Mouse (Mus musculus): ENCODE data around the gene Osbpl10. TPM values are rescaled to one million over a fixed set of nuclear protein-coding genes. Genes with fewer than 3 reads are reported as not detected.
A peak's percentile ranks its signal among the peaks of the same experiment; 100 is the strongest.

Osbpl10 gene
- total and polyA plus RNA-seq, 3 experiments: 0.19 TPM; not detected in 2

GRCm38 (mm10) chr9:115200166-115200862, 221.9 kb downstream of the Osbpl10 start:
- no peak for TF ChIP-seq ZC3H11A (IDR thresholded peaks at IDR 0.05; ENCODE audit: low read depth, low read length)
- no peak for TF ChIP-seq NRF1 (IDR thresholded peaks at IDR 0.05; ENCODE audit: low read depth, low read length)
- TF ChIP-seq MAFK (IDR thresholded peaks at IDR 0.05; ENCODE audit: insufficient replicate concordance, low read length): no peak
- Histone ChIP-seq H3K36me3 (replicated peaks in 1 of 2; ENCODE audit: control insufficient read depth in 1 of 2, insufficient read depth in 1 of 2, low read length in 1 of 2) (no peaks in the 10 kb centered on the region), H3K9me3 (replicated peaks; ENCODE audit: low read length) (no peaks in the 10 kb centered on the region), H3K27ac (ENCODE audit: insufficient read depth, low read depth) (no peak overlapping the region), H3K4me1 (ENCODE audit: control insufficient read depth in 1 of 2, insufficient read depth in 2 of 2) (peaks cover 7 to 26% of the 10 kb centered on the region in 2 experiments), H3K4me3 (replicated peaks in 1 of 3; ENCODE audit: low read depth in 2 of 3, low read length in 2 of 3, poor library complexity in 1 of 3) (no peak overlapping the region), H3K27me3 (replicated peaks) (no peaks in the 10 kb centered on the region), H3K4me2 (ENCODE audit: insufficient read depth, low read depth, poor library complexity, severe bottlenecking) (no peak overlapping the region), H3K79me2 (replicated peaks; ENCODE audit: control insufficient read depth, extremely low read depth, insufficient read depth, poor library complexity, severe bottlenecking) (no peaks in the 10 kb centered on the region), H3K9ac (ENCODE audit: insufficient read depth, low read depth) (no peak overlapping the region)
- no peak for DNase-seq (ENCODE audit: extremely low read depth)
- in situ Hi-C loops (cut with MboI; ENCODE audit: low pct_ligation_motif_present, low pct_unique_long_range_greater_than_20kb, low sequenced_read_pairs) (no loop called here), dilution Hi-C loops (cut with MboI; ENCODE audit: extremely low pct_ligation_motif_present, extremely low pct_unique_long_range_greater_than_20kb, low sequenced_read_pairs) (no loop called here)

GRCm38 (mm10) chr9:115201264-115201663, 222.9 kb downstream of the Osbpl10 start:
- Histone ChIP-seq H3K4me2 (ENCODE audit: insufficient read depth, low read depth, poor library complexity, severe bottlenecking) (no peak overlapping the region), H3K9me3 (replicated peaks; ENCODE audit: low read length) (no peaks in the 10 kb centered on the region), H3K36me3 (replicated peaks in 1 of 2; ENCODE audit: control insufficient read depth in 1 of 2, insufficient read depth in 1 of 2, low read length in 1 of 2) (no peaks in the 10 kb centered on the region), H3K9ac (ENCODE audit: insufficient read depth, low read depth) (no peak overlapping the region), H3K4me3 (replicated peaks in 1 of 3; ENCODE audit: low read depth in 2 of 3, low read length in 2 of 3, poor library complexity in 1 of 3) (no peak overlapping the region), H3K27me3 (replicated peaks) (no peaks in the 10 kb centered on the region), H3K27ac (ENCODE audit: insufficient read depth, low read depth) (no peak overlapping the region), H3K79me2 (replicated peaks; ENCODE audit: control insufficient read depth, extremely low read depth, insufficient read depth, poor library complexity, severe bottlenecking) (no peaks in the 10 kb centered on the region), H3K4me1 (ENCODE audit: control insufficient read depth in 1 of 2, insufficient read depth in 2 of 2) (peaks cover 9 to 35% of the 10 kb centered on the region in 2 experiments)
- dilution Hi-C loops (cut with MboI; ENCODE audit: extremely low pct_ligation_motif_present, extremely low pct_unique_long_range_greater_than_20kb, low sequenced_read_pairs) (no loop called here), in situ Hi-C loops (cut with MboI; ENCODE audit: low pct_ligation_motif_present, low pct_unique_long_range_greater_than_20kb, low sequenced_read_pairs) (no loop called here)
- TF ChIP-seq ZNF384 (IDR thresholded peaks at IDR 0.05; ENCODE audit: low read depth, low read length): no peak
- TF ChIP-seq POLR2A (IDR thresholded peaks at IDR 0.05; ENCODE audit: low read depth, low read length): no peak
- no peak for TF ChIP-seq ZMIZ1 (IDR thresholded peaks at IDR 0.05; ENCODE audit: low read depth, low read length)
- TF ChIP-seq USF2 (conservative IDR thresholded peaks at IDR 0.05; ENCODE audit: low read depth, low read length): no peak
- no peak for DNase-seq (ENCODE audit: extremely low read depth)

GRCm38 (mm10) chr9:115203136-115203535, 224.8 kb downstream of the Osbpl10 start:
- Histone ChIP-seq H3K9me3 (replicated peaks; ENCODE audit: low read length) (no peaks in the 10 kb centered on the region), H3K79me2 (replicated peaks; ENCODE audit: control insufficient read depth, extremely low read depth, insufficient read depth, poor library complexity, severe bottlenecking) (no peaks in the 10 kb centered on the region), H3K36me3 (replicated peaks in 1 of 2; ENCODE audit: control insufficient read depth in 1 of 2, insufficient read depth in 1 of 2, low read length in 1 of 2) (no peaks in the 10 kb centered on the region), H3K4me1 (ENCODE audit: control insufficient read depth in 1 of 2, insufficient read depth in 2 of 2) (peaks cover 9 to 35% of the 10 kb centered on the region in 2 experiments), H3K4me3 (replicated peaks in 1 of 3; ENCODE audit: low read depth in 2 of 3, low read length in 2 of 3, poor library complexity in 1 of 3) (no peak overlapping the region), H3K27me3 (replicated peaks) (no peaks in the 10 kb centered on the region), H3K9ac (ENCODE audit: insufficient read depth, low read depth) (no peak overlapping the region), H3K4me2 (ENCODE audit: insufficient read depth, low read depth, poor library complexity, severe bottlenecking) (peak overlapping the region; percentile 42), H3K27ac (ENCODE audit: insufficient read depth, low read depth) (no peak overlapping the region)
- no peak for TF ChIP-seq UBTF (IDR thresholded peaks at IDR 0.05; ENCODE audit: low read depth, low read length)
- no peak for TF ChIP-seq MXI1 (IDR thresholded peaks at IDR 0.05; ENCODE audit: low read depth, low read length)
- no peak for TF ChIP-seq BHLHE40 (IDR thresholded peaks at IDR 0.05; ENCODE audit: low read depth, low read length)
- peak; percentile 52 for DNase-seq (ENCODE audit: extremely low read depth)
- dilution Hi-C loops (cut with MboI; ENCODE audit: extremely low pct_ligation_motif_present, extremely low pct_unique_long_range_greater_than_20kb, low sequenced_read_pairs) (no loop called here), in situ Hi-C loops (cut with MboI; ENCODE audit: low pct_ligation_motif_present, low pct_unique_long_range_greater_than_20kb, low sequenced_read_pairs) (no loop called here)

Data from CH12.LX (cell line).